Mouse (Mus musculus) urinary bladder, postnatal 14 days (tissue): Measurements from ENCODE around the gene Icam1.

ENCODE experiments used
- DNase-seq: peaks from one replicate; pipeline ENCODE4 v3.0.0; 2021; ENCODE audit warnings: low spot score

Gene Icam1

GRCm38 (mm10) chr9:21051578-21051977 is 35.8 kb downstream of the Icam1 start:
- DNase-seq, result no peak

- DNase-seq, result no peak
Measured at GRCm38 (mm10) chr9:21062928-21063327, 47.1 kb downstream of the Icam1 start.

- DNase-seq, result no peak
Measured at GRCm38 (mm10) chr9:21067006-21067684, 51.4 kb downstream of the Icam1 start, which contains the start of gene Zglp1. Gene Zglp1, minus strand, starts transcription at chr9:21067093.

GRCm38 (mm10) chr9:21072641-21073040 is 56.9 kb downstream of the Icam1 start:
- no peak for DNase-seq

- DNase-seq, result peak; percentile 90
Measured at GRCm38 (mm10) chr9:21073044-21073840, 57.5 kb downstream of the Icam1 start, which contains the start of the genes Gm49373 and Fdx1l. Gene Gm49373, minus strand, starts transcription at chr9:21073096. Gene Fdx1l, minus strand, starts transcription at chr9:21073614.

GRCm38 (mm10) chr9:21074173-21074572 is 58.4 kb downstream of the Icam1 start:
- no peak for DNase-seq

- no peak for DNase-seq
Measured at GRCm38 (mm10) chr9:21075625-21076024, 59.8 kb downstream of the Icam1 start.
